Mouse (Mus musculus): ENCODE results near the gene Nkain1. TPM values are rescaled to one million over a fixed set of nuclear protein-coding genes. Genes with fewer than 3 reads are reported as not detected.
A peak's percentile ranks its signal among the peaks of the same experiment; 100 is the strongest.

Nkain1 gene
- total RNA-seq, 2 experiments from 2014 or later = not detected

- peak; percentile 53 for ATAC-seq (ENCODE audit: poor library complexity, severe bottlenecking)
These were observed 21.5 kb downstream of the Nkain1 start for GRCm38 (mm10) chr4:130552312-130553120.

- no peak for ATAC-seq (ENCODE audit: poor library complexity, severe bottlenecking)
These were observed 23.5 kb downstream of the Nkain1 start for GRCm38 (mm10) chr4:130550511-130550910.

GRCm38 (mm10) chr4:130549189-130549588 lies 24.8 kb downstream of the Nkain1 start:
- peak; percentile 72 for ATAC-seq (ENCODE audit: poor library complexity, severe bottlenecking)

GRCm38 (mm10) chr4:130546798-130547562 lies 27.0 kb downstream of the Nkain1 start:
- ATAC-seq (ENCODE audit: poor library complexity, severe bottlenecking) = no peak

GRCm38 (mm10) chr4:130544392-130544791 lies 29.6 kb downstream of the Nkain1 start:
- ATAC-seq (ENCODE audit: poor library complexity, severe bottlenecking) = no peak

- no peak for ATAC-seq (ENCODE audit: poor library complexity, severe bottlenecking)
These were observed 30.9 kb downstream of the Nkain1 start for GRCm38 (mm10) chr4:130543121-130543520.

GRCm38 (mm10) chr4:130540831-130541230 lies 33.1 kb downstream of the Nkain1 start:
- no peak for ATAC-seq (ENCODE audit: poor library complexity, severe bottlenecking)

- ATAC-seq (ENCODE audit: poor library complexity, severe bottlenecking) = no peak
These were observed 34.3 kb downstream of the Nkain1 start for GRCm38 (mm10) chr4:130539706-130540105.

GRCm38 (mm10) chr4:130539053-130539452 lies 34.9 kb downstream of the Nkain1 start:
- ATAC-seq (ENCODE audit: poor library complexity, severe bottlenecking) = no peak

- no peak for ATAC-seq (ENCODE audit: poor library complexity, severe bottlenecking)
These were observed 36.6 kb downstream of the Nkain1 start for GRCm38 (mm10) chr4:130537371-130537770.

GRCm38 (mm10) chr4:130535789-130536188 lies 38.2 kb downstream of the Nkain1 start:
- no peak for ATAC-seq (ENCODE audit: poor library complexity, severe bottlenecking)

- peak; percentile 87 for ATAC-seq (ENCODE audit: poor library complexity, severe bottlenecking)
These were observed 40.0 kb downstream of the Nkain1 start for GRCm38 (mm10) chr4:130533975-130534374.

GRCm38 (mm10) chr4:130532347-130532746 lies 41.6 kb downstream of the Nkain1 start:
- ATAC-seq (ENCODE audit: poor library complexity, severe bottlenecking) = no peak

- ATAC-seq (ENCODE audit: poor library complexity, severe bottlenecking) = peak; percentile 83
These were observed 42.2 kb downstream of the Nkain1 start for GRCm38 (mm10) chr4:130531645-130532280.

GRCm38 (mm10) chr4:130527804-130528203 lies 46.2 kb downstream of the Nkain1 start:
- no peak for ATAC-seq (ENCODE audit: poor library complexity, severe bottlenecking)

GRCm38 (mm10) chr4:130525041-130525440 lies 48.9 kb downstream of the Nkain1 start:
- ATAC-seq (ENCODE audit: poor library complexity, severe bottlenecking) = no peak

- no peak for ATAC-seq (ENCODE audit: poor library complexity, severe bottlenecking)
These were observed 52.5 kb downstream of the Nkain1 start for GRCm38 (mm10) chr4:130521466-130521865.

- no peak; the same call in 1 of the 2 replicates for ATAC-seq (ENCODE audit: poor library complexity, severe bottlenecking)
These were observed 53.5 kb downstream of the Nkain1 start for GRCm38 (mm10) chr4:130520482-130520851.

- ATAC-seq (ENCODE audit: poor library complexity, severe bottlenecking) = peak; percentile 99
These were observed 54.1 kb downstream of the Nkain1 start for GRCm38 (mm10) chr4:130519567-130520481.

- no peak for ATAC-seq (ENCODE audit: poor library complexity, severe bottlenecking)
These were observed 57.5 kb downstream of the Nkain1 start for GRCm38 (mm10) chr4:130516490-130516889.

Data from megakaryocyte, adult 5-6 weeks (primary cell).